Mouse (Mus musculus) left cerebral cortex, postnatal 25 days (tissue): ENCODE results near the gene Npl. TPM values are rescaled to one million over a fixed set of nuclear protein-coding genes. Genes with fewer than 3 reads are reported as not detected.
A peak's percentile ranks its signal among the peaks of the same experiment; 100 is the strongest.
"Not testable (repeated sequence)": the region's sequence is repeated elsewhere in the genome, so short reads cannot be mapped to it uniquely, and the experiment has no call there.

Source experiments
- DNase-seq, 2 experiments: peaks; one replicate each; pipeline ENCODE4 v3.0.0; 2022; ENCODE audit warnings: low spot score in 2 of 2, mixed read lengths in 1 of 2
- intact Hi-C: fragments of 180-260 bp; cut with DNase I; formaldehyde crosslinking; loops from one replicate; pipeline ENCODE4 v1.15.1; 2025
- total RNA-seq, 2 experiments: library from RNA; stranded (reverse); gene quantifications; 2 replicates each; pipeline ENCODE4 v1.2.3; 2021

Gene Npl
- total RNA-seq, 2 experiments from 2014 or later, result 5.0 to 5.9 TPM

DNA sequence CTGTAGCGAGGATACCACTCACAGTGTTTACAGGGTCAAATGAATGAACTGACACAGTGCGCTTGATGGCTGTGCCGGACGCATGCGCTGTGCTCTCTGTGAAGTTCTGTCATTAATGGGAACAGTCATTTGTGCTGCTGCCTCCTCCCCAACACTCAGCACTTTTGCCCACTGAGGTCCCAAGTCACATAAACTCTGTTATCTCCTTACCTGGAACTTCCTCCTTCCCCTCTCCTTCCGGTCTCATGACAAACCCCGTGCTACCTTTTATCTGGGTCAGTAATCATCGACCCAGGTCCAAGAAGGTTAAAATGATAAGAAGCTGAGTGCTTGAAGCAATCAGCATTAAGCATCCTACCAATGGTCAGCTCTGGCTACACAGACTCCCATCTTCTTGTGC, 2.3 kb downstream of the Npl start:
- intact Hi-C loops, result no loop called here
- no peak for DNase-seq

DNA sequence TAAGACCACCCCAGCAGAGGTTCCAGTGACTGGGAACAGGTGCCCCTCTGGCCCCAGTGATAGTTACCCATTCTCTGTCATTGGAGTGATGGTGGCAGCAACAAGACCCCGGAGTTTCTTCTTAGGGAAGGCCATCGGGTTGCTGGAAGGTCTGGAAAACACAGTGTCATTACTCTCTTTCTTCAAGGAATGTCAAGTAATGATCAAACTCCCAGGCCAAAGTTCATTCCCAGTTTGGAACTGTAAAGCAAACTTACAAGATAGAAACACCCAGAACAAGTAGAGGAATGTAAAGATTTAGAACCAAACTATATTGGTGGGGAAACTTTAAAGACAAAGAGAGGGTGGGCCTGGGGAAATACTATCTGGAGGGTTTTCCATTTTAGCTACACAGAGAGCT, 4.6 kb downstream of the Npl start:
- intact Hi-C loops, result no loop called here
- no peak for DNase-seq

DNA sequence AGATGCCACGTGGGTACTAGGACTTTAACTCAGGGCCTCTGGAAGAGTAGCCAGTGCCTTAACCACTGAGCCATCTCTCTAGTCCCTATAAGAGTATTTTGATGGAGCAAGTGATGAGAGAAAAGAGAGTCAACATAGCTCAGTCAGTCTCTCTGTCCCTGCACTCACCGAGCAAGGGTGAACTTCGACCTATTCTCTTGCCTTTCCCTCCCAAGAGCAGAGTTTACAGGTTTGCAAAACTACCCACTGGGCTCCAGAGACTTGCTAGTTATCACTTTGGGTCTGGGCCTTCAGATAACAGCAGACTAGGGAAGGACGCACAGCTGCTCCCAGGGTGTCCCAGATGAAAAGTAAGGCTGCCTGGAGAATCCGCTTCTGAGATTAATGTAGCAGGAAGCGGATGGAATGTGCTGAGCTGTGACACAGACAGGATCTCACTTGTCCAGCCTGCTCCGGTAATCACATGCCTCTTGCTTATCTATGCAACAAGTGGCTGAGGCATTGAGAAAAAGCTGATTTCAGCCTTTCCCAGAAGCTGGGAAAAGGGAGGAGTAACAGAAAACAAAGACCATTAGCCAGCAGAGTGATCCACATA, 7.0 kb downstream of the Npl start:
- no peak for DNase-seq
- intact Hi-C loops, result no loop called here

DNA sequence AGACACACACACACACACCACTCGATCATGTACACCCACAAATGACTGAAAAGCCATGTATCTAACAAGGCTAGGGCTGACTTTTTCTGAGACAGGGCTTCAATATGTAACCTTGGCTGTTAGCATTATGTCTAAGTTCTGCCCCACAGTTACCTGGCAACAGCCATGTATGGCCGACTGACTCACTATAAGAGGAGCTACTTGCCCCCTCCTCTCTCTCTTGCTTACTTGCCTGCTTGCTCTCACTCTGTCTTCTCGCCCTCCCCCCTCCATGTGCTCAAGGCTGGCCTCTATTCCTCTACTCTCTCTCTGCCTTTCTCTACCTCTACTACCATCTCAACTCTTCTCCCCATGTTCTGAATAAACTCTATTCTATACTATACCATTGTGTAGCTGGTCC, 9.1 kb downstream of the Npl start:
- intact Hi-C loops, result no loop called here
- DNase-seq, result no peak

DNA sequence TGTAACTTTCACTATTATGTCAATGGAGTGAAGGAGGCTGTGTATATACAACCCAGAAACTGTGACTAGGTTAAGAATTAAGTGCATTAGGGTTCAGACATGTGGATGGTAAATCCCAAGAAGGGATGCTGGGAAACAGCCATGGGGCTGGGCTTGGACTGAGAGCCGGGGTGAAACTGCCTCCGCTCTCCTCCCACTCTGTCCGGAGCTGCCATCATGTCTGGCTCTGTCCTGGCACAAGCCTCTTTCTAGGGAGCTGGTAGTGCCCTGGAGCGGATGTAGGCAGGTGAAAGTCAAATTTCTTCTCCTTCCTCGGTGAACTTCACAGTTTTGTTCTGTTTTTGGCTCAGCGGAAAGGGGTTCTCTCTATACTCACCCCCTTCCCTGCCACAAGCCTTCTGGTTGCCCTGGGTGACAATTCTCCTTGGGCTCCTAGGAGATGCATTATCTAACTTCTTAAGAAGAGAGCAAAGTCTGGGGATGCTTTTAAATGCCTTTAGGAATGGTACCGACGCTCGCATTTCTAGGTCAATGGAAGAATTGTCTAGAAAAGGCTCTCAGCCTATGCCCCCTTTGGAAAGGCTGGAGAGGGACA, 10.0 kb downstream of the Npl start:
- no peak for DNase-seq
- intact Hi-C loops, result no loop called here

DNA sequence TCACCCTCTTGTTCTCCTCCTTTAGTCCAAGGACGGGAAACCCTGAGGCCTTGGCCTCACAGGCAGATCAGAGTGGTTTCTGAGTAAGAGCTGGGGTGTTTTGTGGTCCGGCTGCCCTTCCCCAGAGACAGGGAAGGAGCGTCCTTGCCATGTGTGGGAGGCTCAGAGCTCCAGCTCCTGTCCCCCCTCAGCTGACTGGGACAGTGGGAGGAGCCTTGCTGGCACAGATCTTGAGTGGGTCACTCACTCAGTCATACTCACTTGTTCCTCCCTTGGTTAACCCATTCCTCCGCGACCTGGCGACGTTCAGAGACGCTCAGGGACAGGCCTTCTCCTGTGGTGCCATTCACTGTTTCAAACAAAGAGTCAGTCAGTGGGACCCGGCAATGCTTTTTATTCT, 14.2 kb downstream of the Npl start:
- DNase-seq, result peak in 1 of 2 experiments; percentile 27
- intact Hi-C loops, result no loop called here

DNA sequence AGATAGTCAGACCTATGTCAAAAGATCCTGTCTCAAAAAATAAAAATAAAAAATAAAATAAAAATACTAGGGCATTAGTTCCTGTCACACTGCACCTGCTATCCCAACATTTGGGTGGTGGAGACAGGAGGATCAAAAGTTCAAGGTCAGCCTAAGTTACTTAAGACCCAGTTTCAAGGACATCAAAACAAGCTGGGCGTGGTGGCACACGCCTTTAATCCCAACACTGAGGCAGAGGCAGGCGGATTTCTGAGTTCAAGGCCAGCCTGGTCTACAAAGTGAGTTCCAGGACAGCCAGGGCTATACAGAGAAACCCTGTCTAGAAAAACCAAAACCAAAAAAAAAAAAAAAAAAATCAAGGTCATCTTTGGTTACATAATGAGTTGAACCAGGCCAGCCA, 16.9 kb downstream of the Npl start:
- intact Hi-C loops, DNase-seq: not testable (repeated sequence)

DNA sequence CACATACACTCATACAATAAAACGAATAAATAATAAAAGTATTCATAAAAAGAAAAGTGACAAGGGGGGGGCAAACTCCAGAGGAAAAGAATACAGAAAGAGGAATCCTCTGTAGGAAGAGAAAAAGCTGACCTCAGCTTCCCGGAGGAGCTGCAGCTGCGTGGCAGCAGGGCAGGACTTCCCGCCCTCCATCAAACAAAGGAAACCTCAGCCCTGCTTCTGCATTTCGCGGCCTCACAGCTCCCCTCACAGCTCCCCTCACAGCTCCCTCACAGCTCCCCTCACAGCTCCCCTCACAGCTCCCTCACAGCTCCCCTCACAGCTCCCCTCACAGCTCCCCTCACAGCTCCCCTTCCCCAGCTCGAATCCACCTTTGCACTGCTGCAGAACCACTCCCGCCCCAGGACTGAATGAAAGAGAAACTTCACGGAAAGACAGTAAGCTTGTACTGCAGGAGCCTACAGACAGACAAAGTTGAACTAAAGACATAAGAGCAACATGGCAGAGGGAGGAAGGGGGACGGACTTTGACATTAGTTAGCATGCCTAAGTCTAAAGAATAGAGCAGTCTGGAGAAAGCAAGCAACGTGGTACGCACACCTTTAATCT, 17.5 kb downstream of the Npl start:
- no peak for DNase-seq
- intact Hi-C loops, result no loop called here

DNA sequence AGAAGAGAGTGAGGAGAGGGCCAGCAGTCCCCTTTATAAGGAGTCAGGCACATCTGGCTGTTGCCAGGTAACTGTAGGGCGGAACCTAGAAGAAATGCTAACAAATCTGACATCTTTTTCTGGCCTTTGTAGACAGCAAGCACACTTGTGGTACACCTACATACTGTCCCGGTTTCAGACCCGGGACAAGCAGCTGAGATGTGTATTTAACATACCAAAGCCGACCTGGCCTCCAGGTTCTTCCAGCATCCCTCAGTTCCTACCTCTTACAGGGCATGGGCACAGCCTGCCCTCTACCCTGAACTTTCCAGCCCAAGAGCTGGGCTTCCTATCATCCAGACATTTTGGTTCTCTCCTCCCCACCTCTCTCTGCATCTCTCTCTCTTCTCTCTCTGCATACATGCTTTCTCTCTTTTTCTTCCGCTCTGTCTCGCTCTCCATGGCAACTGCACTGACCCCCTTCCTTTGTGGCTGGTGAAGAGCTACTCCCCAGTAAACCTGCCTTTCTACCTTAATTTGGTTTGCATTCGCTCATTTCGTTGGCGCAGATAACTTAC, 18.1 kb downstream of the Npl start:
- intact Hi-C loops, result no loop called here
- no peak for DNase-seq

DNA sequence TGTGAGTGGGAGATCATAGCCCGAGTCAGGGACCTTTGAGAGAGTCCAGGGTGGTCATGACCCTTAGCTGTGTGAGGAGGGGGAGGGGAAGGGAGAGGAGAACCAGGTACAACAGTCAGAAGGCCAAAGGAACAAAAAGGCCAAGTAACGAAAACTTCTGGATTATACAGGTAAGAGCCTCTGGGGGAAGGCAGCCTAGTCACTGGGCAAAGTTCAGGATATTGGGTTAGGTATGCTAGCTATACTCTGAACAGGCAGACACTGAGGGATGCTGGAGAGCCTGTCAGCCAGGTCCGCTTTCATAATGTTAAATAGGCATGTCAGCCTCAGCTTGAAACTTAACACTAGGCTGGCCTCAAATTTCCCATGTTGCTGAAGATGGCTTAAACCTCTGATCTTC, 27.7 kb downstream of the Npl start:
- intact Hi-C loops, result no loop called here
- DNase-seq, result no peak

DNA sequence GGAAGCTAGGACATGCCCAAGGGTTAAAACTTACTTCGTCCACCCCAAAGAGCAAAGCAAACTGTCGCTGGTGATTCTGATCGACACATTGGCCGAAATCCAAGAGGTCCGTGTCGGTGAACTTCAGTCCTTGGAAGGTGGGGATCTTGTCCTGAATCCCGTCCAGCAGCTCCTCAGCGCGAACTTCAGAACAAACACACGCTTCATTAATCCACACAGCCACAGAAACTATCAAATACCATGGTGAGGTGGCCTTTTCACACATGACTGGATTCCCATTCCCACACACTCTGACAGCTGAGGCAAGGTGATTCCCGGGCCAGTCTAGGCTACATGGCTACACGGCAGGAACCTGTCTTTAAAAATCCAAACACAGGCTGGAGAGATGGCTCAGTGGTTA, 34.5 kb downstream of the Npl start:
- DNase-seq, result no peak
- intact Hi-C loops, result no loop called here

DNA sequence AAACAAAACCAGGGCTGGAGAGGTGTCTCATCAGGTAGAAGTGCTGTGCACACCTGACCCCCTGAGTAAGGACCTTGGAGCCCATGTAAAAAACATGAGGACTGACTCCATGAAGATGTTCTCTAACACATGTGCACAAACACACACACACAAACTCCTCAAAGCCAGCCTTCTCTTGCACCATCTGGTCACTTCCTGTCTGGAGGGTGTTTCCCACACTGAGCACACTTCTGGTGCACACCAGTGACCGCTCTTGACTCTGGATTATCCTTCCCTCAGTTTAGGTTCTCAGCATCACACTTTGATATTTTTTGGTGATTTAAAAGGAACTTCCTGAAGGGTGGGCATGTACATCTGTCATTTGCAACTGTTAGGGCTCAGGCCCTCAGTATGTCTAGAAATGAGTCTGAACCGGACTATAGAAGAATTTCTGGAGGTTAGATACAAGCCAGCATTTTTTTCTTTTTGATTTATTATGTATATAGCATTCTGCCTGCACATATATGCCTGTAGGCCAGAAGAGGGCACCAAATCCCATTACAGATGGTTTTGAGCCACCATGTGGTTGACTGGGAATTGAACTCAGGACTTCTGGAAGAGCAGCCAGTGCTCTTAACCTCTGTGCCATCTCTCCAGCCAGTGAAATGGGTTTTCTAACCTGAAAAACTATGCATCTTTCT, 39.4 kb downstream of the Npl start:
- no peak for DNase-seq
- intact Hi-C loops, result no loop called here

DNA sequence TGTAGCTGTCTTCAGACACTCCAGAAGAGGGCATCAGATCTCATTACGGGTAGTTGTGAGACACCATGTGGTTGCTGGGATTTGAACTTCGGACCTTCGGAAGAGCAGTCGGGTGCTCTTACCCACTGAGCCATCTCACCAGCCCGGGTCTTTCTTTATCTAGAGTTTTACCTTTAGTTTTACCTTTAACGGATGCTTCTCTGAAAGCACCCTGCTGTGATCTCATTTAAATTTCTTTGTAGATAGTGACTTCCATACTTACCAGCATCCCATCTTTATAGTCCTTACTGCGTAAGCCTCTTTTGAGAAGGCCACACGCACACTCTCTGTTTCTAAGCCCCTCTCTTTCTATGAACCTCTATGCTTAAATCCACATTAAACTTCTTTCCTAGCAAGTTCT, 40.3 kb downstream of the Npl start:
- intact Hi-C loops, result not testable (repeated sequence)

DNA sequence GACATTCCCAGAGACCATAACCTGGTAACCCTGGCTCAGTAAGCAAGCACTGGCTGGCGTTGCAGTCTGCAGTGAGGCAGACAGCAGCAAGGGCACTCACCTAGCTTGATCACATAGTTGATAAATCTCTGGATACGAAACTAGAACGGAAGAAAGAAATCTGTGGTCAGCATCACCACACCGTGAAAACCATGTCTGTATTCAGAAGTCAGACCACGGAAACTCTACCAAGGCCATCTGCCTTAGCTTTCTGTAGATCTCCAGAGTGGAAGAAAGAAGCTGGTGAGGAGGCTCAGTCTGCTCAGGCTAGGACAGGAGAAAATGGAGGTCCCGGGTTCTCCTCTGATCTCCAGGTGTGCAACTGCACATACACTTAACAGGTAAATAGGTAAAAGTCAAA, 40.8 kb downstream of the Npl start:
- intact Hi-C loops, result no loop called here
- DNase-seq, result no peak

More for the DNA sequence above, 40.3 kb downstream of the Npl start:
- not testable (repeated sequence) for DNase-seq

DNA sequence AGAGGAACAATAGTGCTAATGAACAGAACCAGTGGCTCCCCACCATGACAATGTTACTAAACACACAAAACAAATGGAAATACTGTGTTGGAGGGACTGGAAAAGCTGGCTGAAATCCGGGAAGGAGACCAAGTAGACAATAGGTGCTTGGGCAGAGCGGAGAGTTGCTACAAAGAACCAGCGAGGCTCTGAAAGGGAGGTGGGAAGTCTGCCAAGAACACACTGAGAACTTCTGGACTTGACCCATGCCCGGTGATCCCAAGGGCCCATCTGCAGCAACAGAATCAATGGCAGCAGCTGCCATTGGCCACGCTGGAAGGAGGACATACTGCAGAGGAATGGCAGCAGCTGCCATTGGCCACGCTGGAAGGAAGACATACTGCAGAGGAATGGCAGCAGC, 43.6 kb downstream of the Npl start:
- intact Hi-C loops, result no loop called here
- DNase-seq, result peak in 1 of 2 experiments; percentile 53

DNA sequence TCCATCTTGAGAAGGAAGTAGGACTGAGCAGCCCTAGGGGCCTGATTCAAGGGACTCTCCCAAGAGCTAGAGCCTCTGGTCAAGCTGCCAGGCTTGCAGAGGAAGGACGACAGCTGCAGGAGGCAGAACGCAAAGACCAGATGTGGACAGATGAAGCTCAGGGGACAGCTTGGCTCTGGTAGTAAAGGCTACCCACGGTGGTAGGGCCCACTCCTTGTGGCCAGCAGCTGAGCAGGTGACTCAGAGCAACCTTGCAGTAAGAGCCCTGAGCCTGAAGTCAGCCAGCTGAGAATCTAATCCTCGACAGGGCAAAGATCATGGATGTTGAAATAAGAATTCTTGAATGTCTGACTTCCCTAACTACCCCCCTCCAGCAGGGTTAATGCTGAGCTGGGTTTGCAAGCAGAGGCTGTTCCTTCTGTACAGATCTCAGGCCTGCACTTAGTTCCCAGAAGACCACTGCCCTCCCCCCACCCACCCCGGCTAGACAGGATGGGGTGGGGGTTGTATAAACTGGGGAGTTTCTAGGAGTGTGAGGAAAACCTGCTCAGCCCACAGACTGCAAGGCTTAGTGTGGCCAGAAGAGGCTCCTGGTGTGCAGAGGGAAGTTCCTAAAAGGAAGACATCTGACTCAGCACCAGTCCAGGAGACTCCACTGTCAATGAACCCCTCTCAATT, 48.1 kb downstream of the Npl start:
- no peak for DNase-seq
- intact Hi-C loops, result no loop called here

DNA sequence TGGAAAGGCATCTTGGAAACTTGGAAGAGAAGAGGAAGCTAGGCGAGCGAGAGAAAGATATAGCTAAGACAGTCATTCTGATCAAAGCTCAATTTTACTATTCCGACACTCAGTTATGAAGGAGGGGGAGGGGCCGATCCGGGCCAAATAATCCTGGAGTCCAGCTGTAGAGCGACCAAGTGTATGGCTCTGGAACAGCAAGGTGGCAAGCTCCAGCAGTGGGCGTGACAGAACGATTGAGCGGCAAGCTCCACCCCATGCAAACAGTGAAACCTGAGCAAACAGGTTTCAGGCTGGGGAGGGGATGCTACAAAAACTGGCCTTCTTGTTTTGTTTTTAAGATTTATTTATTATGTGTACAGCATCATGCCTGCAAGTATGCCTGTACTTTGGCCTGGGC, 49.8 kb downstream of the Npl start:
- no peak for DNase-seq
- intact Hi-C loops, result no loop called here

DNA sequence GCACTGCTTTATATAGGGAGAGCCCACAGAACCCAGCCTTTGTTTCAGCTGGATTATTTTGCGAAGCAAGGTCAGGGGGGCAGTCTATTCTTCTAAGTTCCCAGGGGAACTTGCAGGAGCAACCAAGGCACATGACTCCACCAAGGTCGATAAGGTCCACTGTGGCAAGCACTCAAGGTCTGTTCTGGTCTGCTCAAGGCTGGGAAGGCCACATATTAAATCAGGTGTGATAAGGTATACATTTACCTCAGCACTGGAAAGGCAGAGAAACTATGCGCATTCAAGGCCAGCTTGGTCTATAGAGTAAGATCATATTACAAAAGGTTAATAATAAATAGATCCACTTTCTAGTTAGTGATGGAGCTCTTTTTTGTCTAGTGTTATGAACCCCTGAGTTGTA, 53.8 kb downstream of the Npl start:
- no peak for DNase-seq
- intact Hi-C loops, result no loop called here

DNA sequence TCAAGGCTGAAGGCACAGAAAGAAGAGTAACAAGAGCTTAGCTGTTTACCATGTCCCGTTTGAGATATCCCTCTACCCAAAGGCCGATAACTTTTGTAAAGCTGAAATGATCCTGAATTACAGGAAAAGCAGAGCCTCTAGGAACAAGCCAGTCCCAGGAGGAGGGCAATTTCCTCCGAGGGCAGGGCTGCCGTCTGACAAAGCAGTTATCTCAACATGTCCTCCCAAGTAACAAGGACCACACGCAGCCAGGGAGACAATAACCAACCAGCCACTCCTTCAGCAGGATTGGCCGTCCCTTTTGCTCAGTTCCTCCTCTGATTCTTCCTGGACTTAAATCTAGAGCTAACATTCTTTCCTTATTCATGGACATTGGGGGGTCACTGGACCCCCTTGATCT, 55.9 kb downstream of the Npl start:
- DNase-seq, result no peak
- intact Hi-C loops, result no loop called here

DNA sequence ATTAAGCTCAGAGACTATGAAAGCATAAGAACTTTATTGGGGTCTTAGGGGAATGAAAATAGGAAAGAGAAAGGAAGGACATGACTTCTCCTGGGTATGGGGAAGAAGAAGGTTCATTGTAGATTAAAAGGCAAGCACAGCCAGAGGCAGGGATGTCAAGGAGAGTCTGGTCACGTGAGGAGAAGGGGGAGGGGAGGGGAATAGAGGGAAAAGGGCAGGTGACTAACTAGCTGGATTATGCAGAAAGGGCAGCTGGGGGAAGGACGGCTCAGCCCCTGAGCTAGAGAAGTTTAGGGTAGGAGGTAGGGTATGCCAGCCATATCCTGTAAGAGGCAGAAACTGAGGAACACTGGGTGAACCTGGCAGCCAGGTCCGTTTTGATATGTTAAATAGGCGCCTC, 56.5 kb downstream of the Npl start:
- DNase-seq, result no peak
- intact Hi-C loops, result no loop called here
